Mouse (Mus musculus) kidney, adult 8-10 months (tissue): ENCODE data around the gene Ttc24.

Experiments used
- DNase-seq, 2 experiments: peaks; one replicate each; pipeline ENCODE4 v3.0.0; 2022

Ttc24 gene

DNA sequence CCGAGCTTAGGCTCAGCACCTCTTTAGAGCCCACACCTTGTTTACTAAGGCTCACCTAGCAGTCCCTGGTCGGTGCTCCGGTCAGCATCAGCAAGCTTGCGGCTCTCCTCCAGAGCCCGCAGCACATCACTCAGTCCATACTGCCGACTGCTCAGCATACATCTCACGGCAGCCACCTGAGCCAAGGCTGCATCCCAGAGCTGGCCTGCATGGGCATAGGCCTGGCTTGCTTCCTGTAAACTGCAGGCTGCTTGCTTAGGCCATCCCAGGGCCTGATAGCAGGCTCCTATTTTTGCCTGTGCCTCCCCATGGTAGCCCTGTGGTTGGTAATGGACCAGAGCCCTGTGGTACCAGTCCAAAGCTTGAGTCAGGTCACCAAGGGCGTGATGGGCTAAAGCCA, 3.3 kb downstream of the Ttc24 start:
- DNase-seq = no peak

DNA sequence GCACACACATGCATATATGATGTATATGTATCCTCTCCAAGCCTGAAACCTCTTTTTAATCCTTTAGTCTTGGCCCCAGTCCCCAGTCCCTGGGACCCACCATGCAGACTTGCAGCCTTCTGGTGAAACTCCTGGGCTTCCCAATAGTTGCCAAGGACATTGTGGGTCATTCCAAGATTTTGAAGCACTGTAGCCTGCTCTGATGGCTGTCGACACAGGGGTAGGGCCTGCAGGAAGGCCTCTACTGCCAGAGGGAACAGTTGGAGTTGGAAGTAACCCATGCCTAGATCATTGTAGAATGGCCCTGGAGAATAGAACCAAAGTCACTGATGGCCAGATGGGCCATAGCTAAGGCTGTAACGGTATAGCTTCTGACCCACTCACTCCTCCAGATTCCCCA, 3.8 kb downstream of the Ttc24 start:
- DNase-seq = no peak

DNA sequence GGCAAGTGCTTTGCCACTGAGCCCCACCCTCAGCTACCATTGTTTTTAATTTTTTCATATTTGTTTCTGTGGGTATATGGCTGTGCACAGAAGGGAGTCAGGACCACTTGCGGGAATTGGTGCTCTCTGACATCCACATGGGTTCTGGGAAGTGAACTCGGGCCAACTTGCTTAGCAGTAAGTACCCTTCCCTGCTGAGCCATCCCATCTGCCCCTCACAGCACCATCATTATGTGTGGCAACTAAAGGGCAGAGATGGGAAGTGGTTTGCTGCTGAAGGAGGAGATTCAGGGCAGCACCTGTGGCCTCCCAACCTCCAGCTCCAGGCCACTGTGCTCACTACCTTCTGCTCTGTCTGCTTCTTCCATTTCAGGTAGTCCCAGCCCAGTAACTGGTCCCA, 4.5 kb downstream of the Ttc24 start:
- DNase-seq = no peak

DNA sequence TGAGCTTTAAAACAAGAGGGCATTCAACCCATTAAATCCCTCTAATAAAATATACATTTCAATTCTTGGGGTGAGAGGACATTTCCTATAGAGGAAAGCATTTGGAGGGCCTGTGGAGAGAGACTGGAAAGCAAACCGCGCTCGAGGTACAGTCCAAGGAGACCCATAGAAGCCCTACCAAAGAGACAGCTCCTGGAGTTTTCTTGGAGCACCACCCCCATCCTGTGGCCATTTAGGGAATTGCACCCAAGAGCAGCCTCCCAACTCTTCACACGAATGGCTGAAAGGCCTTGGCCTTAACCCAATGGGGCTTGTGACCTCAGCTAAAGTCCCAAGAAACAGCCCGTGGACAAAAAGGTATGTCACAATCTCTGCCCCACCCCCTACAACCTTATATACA, 6.3 kb downstream of the Ttc24 start:
- DNase-seq = peak; percentile 75 to 93

DNA sequence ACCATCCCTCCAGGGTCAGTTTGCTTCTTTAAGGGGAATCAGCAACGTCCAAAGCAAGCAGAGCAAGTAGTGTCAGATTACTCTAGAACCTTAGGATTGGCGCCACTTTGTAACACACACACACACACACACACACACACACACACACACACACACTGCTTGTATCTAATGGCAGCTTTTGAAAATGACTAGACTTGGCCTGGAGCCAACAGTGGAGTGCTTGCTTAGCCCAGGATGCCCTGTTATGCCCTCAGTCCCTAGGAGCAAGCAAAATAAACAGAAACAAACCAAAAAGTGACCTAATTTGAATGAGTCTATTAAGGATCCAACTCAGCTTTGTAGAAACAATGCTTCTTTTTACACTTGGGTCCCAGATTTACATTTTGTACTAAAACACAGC, 9.7 kb downstream of the Ttc24 start:
- no peak for DNase-seq

DNA sequence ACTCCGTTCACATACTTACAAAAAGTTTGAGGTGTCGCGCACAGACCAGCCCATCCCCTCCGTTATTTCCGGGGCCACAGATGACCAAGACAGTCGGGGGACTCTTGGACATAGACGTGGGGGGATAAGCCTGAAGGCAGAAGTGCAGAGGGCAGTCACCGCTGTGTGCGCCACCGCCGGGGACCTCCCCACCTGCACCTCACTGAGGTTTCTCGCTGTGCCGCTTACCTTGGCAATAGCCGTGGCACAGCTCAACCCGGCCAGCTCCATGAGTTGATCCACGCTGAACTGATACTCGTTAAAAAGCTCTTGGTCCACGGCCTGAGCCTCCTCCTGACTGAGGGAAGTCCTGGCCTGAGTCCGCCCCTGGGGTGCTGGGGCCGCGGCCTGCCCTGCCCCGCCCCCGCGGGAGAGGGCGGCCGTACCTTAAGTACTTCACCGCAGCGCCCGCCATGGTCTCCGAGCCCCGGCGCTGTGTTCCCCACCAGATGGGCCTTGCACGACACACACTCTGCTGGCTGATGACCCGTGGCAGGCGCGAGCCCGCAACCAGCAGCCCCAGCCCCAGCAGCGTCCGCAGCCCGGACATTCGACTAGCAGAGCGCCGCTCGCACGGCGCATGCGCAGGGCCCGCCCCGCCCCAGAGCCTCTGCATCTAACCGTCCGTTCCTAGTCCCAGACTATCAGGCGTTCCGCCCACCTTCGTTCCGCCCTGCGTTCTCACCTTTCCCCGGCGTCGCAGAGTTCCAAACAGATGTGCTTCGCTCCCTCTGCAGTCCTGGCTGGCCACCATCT, 20.0 kb downstream of the Ttc24 start, which contains the start of gene Naxe:
Gene Naxe, minus strand, starts transcription at position 594 of the 795 bp plus-strand sequence.
- peak; percentile 83 to 85 for DNase-seq

DNA sequence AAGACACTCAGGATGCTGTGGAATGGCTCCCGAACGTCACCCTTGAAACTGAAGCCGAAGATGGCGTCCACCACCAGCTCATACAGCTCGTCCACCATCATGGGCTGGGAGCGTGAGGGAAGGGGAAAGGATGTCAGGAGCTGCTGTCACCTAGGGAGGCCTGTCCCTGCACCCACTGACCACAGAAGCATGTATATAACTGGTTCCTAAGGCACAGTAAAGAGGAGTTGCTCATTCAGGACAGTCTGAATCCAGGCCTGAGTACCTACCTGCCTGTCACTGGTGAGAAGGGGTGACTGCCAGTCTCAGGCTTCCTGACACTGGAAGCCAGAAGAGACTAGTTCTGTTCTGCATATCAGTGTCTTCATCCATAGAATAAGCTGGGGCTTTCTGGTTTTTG, 21.1 kb downstream of the Ttc24 start:
- no peak for DNase-seq

DNA sequence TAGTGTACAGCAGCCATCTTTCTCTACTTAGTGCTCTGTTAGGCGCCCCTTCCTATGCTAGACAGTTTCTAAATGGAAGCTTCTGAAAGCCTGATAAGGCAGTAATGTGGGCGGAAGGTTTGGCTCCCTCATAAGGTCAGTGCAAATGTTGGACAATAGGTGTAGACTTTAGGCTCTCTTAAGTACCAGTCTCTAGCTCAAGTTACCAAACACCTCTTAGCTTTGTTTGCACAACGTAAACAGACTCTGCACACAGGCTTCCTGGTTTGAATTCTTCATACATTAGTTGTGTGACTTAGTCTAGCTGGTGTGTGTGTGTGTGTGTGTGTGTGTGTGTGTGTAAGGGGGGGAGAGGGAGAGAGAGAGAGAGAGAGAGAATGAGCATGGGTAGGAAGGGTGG, 28.6 kb downstream of the Ttc24 start:
- no peak for DNase-seq

DNA sequence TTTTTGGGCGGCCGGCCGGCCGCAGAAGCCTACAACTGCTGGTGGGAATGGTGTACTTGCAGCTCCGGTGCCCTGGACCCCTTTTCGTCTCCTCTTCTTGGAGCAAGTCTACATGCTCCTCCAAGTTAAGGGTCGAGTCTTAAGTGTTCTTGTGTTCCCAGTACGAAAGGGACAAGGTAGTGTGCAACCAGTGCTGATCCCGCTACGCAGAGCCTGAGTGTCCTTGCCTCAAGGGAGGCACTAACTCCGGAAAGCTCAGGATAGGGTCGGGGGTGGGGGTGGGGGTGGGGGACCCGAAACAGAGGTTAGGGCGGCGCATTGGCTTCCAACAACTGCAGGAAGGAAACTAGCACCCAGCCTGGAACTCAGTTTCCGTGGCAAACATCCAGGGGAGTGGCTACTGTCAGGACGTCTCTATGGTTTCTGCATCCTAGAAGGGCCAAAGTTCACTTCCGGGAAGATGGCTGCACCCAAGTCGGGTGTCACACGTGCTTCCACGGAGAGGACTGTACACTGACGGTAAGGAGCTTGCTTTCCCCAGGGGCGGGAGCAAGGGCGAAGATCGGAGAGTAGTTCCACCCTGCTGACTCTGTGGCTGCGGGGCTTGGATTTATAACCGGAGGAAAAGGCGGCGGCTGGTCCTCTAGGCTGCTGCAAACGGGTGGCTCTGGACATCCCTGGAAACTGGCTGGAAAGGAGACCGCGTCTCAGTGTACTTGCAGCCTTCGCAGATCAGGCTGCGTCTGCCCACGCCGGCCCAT, 35.3 kb downstream of the Ttc24 start, which contains the start of gene Gpatch4:
Gene Gpatch4, plus strand, starts transcription at position 448 of the 761 bp plus-strand sequence.
- DNase-seq = peak; percentile 89 to 92

DNA sequence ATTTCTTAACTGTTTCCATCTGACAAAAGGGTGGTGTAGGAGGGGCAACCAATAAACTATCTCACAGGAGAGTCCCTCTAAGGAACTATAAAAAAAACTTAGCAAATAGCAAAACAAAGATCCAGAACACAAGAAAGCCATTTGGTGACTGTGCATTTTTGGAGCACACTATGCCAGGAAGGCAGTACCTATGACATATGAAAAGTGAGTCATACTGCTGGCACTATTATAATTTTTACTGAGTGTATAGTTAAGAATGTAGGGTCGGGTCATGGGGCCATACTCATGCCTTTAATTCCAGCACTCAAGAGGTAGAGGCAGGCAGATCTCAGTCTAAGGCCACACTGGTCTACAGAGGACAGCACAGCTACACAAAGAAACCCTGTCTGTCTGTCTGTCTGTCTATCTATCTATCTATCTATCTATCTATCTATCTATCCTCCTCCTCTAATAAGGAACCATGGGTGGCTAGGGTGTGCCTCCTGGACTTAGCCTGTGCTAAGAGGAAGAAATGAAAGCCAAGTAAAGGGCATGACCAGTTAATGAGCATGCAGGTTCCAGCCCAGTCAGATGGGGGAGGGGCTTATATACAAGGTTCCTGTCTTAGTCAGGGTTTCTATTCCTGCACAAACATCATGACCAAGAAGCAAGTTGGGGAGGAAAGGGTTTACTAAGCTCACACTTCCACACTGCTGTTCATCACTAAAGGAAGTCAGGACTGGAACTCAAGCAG, 42.4 kb downstream of the Ttc24 start:
- DNase-seq = no peak

DNA sequence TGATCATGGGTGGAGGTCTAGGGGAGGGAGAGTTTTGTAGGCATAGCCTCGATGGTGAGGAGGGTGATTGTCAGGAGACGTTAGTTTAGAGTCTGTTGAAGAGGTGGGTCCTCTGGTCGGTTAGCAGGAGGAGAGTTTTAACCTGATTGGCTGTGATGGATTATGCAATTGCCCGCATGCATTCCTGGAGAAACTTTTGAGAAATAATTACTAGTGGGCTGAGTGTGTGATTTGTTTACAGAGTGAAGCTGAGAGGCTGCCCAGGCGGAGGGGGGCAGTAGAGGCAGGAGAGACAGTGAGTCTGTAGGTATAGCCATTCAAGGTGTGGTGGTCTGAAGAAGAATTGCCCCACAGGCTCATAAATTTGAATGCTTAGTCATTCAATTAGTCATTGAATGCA, 44.6 kb downstream of the Ttc24 start:
- no peak for DNase-seq

DNA sequence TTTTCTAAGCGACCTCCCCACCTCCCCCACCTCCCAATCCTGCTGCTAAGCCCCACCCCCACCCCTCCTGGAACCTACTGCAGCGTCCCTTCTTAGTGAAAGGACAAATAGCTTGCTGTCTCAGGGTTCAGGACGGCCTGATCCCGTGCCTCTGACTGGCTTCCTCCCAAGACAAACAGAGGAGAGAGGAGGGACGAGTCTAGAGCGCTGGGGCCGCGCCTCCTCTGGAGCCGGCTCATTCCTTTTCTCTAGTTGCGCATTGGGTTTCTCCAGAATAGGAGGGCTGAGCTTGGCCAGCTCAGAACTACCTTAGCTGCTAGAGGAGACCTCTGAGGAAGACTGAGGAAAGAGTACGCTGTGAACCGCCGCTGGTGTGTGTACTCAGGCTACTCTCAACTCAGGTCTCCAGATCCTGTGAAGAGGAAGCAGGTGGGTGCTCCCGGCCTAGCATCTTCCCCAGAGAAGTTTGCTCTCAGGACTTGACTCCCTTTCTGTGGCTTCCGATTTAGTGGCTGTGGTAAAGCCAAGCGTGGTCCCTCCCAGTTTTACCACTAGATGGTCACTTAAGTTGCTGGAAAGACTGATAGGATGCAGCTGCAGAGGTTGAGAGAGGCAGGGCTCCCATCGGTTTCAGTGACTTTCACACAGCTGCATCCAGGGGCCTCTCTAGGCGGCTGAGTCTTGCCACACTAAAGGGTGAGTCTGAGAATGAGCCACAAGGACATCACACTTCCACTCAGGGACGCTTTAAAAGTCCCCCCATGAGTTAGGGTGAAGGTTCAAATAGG, 47.3 kb downstream of the Ttc24 start:
- DNase-seq = peak; percentile 50 to 51

DNA sequence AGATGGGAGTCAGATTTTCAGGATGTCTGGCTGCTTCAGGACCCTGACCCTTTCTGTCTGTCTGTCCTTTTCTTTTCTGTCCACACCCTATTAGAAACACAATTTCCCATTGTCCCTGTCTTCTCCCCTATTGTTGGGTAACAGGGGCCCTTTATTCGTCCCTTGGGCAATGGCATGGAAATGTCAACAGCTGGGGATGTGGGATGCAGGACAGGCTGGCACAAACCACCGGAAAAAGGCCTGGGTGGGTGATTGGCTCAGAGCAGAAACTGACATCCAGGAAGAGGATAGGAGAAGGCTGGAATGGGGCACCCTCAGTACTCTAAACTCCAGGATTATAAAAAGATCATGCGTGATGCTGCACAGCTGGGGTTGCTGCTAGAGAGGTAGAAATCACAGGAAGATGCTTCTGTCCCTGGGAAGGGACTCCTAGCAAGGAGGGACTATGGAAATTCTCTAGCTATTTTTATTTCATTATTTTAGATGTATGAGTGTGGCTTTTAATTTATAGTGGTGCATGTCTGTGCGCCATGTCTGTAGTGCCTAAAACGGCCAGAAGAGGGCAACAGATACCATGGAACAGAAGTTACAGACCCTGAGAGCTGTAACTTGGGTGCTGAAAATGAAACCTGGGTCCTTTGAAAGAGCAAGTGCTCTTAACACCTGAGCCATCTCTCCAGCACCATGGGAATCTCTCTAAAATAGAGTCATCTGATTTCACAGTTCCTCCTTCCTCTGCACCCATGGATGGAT, 50.5 kb downstream of the Ttc24 start, which contains the start of gene Hapln2:
Gene Hapln2, minus strand, starts transcription at position 150 of the 753 bp plus-strand sequence.
- peak in 1 of 2 experiments; percentile 10 for DNase-seq

DNA sequence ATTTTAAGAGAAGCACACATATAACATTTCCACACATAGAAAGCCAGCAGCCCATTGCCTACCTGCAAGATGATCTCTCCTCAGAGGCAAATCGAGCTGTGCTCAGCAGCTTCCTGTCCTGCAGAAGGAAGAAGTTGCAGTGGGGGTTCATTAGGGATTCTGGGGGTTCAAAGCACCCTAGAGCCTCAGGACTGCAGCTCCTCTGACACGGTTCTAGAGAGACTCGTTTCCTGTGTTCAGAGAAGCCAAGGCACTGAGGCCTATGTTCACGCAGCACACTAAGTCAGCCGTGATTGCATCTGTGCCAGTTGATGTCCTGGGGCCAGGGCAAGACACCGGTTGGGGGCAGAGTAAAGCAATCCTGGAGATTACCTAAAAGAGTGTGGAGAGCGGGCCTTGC, 51.3 kb downstream of the Ttc24 start:
- no peak for DNase-seq

DNA sequence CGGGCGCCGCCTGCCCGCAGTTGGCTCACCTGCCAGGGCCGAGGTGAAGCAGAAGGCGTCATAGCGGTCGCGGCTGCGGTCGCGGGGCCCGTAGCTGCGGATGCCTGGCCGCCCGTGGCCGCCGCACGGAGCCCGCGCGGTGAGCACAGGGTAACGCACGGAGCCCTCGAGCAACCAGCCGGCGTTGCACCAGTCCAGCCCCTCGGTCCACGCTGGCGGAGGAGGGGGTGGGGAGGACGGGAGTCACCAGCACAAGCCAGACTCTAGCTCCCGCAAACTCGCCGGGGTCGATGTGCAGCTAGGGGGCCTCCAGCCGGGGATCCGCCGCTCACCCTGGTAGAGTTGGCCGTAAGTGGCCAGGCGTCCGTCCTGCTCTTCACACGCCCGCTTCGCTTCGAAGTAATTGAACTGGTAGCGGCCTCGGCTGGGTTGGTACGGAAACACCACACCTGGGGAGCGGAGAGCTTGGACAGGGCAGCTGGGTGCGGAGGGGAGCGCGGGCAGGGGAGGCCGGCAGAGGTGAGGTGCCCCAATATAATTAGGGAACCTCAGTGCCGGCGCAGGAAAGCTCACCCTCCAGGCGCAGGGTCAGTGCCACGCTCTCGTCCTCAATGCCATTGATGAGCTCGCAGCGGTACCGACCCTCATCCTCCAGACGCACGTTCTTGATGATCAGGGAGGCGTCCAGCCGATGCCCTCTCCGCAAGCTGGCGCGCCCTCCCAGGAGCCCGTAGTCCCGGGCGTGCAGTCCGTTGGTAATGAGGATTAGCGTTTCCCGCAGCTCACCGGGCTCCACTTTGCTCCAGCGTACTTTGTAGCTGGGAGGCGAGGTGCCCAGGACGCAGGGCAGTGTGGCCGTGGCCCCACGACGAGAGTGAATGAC, 54.7 kb downstream of the Ttc24 start:
- DNase-seq = peak in 1 of 2 experiments; percentile 5

DNA sequence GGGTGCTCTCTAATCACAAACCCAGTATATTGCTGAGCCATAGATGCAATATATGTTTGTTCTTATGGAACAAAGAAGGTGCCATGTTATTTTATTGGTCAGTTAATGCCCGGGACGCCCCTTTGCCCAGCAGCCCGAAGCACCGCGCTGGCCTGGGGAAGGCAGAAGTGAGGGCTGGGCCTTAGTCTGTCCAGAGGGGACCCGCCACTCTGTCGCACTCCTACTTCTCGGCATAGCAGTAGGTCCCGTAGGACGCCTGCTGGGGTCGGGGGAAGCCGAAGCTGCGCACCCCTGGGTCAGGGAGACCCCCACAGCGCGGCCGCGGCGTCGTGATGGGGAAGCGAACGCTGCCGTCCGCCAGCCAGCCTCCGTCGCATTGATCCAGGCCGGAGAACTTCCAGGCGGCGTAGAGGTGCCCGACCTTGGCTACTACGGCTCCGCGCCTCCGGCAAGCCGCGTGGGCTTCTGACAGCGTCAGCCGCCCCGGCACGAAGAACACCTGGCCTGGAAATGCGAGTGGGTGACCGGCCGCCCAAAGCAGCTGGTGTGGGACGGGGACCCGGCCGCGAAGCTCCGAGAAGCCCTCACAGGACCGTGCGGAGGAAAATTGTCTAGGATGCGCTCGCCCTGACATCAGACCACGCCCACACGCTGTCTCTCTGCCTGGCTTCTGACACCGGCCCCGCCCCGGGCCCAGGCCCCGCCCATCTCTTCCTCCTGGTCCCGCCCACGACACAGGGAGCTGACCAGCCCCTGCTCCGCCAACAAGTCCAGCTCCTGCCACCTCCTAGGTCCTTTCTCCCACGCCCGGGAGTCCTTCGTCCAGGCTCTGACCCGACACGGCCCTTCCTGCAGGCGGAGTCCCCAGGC, 55.5 kb downstream of the Ttc24 start:
- DNase-seq = peak; percentile 95 to 97
